Mouse (Mus musculus): Measurements from ENCODE around the gene Nit1.
"Not testable (repeated sequence)": the region's sequence is repeated elsewhere in the genome, so short reads cannot be mapped to it uniquely, and the experiment has no call there.

Gene Nit1

DNA sequence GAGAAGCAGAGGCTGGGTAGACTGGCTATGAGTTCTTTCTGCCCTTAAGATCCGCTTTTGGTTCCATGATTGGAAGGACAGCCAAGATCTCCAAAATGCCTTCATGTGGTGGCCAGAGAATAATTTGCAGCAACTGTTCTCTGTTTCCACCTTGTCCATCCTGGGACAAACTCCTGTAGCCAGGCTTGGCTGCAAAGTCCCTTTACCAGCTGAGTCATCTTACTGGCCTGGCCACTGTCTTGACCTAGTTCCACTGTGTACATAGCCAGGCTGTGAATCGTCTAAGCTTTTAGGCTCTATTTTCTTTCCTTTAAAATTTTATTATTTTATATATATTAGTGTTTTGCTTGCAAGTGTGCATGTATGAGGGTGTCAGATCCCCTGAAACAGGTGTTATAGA, 3.8 kb upstream of the Nit1 start:
- DNase-seq (ENCODE audit: low spot score in 2 of 2) = no peak

- no peak for DNase-seq (ENCODE audit: low spot score in 2 of 2)
Measured at GRCm38 (mm10) chr1:171348665-171349064, 3.2 kb upstream of the Nit1 start.

DNA sequence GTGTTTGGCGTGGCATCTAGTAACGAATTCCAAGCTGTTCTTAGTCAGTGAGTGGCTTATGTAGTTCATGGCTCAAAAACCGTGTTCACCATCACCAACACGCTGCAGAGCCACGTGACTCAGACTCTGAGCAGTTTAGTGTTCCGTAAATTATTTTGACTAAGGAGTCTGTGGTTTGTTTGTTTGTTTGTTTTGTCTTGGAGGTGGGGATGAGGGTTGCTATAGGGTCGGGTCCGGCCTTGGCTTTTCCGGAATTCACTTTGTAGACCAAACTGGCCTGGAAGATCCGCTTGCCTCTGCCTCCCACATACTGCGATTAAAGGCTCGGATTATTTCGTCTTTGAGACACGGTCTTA, 627 bp upstream of the Nit1 start:
- no peak for DNase-seq (ENCODE audit: low spot score in 2 of 2)

- no peak for DNase-seq (ENCODE audit: low spot score in 2 of 2)
Measured at GRCm38 (mm10) chr1:171344715-171345114, 731 bp downstream of the Nit1 start.

- DNase-seq (ENCODE audit: low spot score in 2 of 2) = no peak
Measured at GRCm38 (mm10) chr1:171343922-171344677, 1.3 kb downstream of the Nit1 start.

DNA sequence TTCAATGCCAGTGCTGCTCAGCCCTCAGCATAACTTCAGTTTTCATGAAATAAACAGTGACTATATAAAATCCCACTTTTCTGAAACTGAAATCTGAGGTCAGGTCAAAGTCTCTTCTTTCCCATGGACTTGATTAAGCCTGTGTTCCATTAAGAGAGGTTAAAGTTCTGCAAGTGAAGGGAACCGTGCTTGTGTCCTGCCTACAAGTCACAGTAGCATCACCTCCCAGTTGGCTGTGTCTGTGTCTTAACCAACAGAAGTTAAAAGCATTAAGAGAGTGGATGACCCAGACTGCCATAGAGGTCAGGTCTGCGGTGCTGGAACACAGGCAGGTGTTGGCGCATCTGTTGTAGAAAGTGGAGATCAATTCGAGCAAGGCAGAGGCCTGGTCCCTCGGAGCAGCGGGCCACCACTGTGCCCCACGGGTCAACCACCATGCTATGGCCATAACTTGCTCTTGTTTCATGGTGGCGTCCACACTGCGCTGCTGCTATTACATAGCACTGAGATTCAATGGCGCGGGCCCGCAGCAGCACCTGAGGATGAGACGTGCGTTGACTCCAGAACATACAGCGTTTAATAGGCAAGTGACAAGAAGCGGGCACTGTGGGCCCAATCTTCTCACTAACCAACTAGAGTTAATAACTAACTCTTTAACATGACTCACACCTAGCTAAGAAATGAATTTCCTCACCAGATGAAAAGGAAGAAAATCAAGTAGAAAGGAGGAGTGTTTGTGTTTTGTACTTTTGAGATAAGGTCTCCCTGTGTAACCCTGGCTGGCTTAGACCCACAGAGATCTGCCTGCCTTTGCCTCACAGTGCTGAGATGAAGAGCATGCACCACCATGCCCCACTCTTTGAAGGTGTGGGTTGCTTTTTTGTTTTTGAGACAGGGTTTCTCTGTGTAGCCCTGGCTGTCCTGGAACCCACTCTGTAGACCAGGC, 2.9 kb downstream of the Nit1 start:
- DNase-seq (ENCODE audit: low spot score in 2 of 2) = no peak

DNA sequence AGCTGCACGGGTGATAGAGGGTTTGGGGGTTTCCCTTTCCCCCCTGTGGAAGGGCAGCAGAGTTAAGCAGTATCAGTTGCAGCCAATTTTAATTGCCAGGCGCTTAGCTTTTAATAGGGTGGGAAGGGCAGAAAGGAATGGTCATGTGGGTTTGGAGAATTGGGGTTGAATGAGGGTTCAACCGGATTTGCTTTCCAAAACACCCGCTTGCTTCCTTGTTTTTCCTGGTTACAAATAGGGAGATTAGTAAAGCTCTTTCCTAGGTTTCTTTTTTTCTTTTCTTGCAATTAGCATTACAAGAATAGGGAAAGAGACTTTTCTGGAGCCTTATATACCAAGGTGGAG, 15.3 kb downstream of the Nit1 start:
- no peak for DNase-seq (ENCODE audit: low spot score in 2 of 2)

DNA sequence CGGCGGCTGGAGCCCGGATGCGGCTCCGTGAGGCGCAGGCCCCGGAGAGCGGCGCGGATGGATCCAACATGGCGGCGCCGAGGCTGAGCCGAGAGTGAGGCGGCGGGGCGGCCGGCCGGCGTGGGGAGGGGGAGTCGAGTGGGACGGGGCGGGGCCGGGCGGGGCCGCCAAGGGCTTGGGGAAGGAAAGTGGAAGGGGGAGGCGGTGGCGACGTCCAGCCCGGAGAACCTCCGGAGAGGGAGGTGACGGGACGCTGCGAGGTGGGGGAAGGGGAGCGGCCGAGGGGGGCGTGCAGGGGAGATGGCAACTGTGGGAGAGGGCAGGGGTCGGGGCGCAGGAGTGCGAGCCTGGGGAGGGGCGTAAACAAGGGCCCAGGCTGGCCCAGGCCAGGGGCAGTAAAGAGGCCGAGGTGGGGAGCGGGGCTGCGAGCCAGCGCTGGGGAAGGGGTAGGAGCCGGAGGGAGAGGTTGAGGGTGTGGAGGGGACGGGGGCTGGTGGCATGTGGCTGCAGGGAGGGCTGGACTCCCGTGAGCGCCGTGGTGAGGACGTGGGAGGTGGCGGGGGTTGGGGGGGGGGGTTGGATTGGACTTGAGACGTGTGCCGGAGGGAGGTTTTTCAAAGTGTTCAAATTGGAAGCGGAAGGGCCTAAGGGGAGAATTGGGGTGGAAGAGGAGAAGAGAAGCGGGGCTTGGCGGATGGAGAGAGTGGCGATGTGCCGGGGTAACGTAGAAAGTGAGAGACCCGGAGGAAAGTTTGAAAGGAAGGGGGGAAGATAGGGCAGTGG, 15.8 kb downstream of the Nit1 start:
- no peak for DNase-seq (ENCODE audit: low spot score in 2 of 2)

- peak; percentile 86 for DNase-seq (ENCODE audit: low spot score in 2 of 2)
Measured at GRCm38 (mm10) chr1:171328839-171329432, 16.5 kb downstream of the Nit1 start, which contains the start of gene Dedd. Gene Dedd (plus strand): TSS chr1:171329145.

DNA sequence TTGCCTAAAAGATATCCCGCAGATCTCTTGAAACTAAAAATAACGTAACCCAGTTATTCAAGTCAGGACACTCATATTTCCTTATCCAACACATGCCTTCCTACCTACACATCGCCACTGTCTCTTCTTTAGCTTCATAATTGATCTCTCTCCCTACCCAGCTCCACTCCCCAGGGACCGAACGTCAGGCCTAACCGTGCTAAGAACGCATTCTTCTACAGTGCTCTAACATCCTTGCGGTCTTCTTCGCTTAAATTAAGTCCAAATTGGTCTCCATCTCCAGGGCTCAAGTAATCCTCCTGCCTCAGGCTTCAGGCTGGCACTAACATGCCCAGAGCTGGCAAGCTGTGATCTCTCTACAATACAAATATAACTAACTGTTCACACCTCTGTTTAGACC, 17.2 kb downstream of the Nit1 start:
- DNase-seq (ENCODE audit: low spot score in 2 of 2) = no peak

GRCm38 (mm10) chr1:171326588-171326987, 18.9 kb downstream of the Nit1 start:
- not testable (repeated sequence) for DNase-seq (ENCODE audit: low spot score in 2 of 2)

GRCm38 (mm10) chr1:171325571-171325970, 19.9 kb downstream of the Nit1 start:
- DNase-seq (ENCODE audit: low spot score in 2 of 2) = no peak

GRCm38 (mm10) chr1:171322012-171322411, 23.4 kb downstream of the Nit1 start:
- no peak for DNase-seq (ENCODE audit: low spot score in 2 of 2)

- DNase-seq (ENCODE audit: low spot score in 2 of 2) = no peak
Measured at GRCm38 (mm10) chr1:171321415-171321814, 24.0 kb downstream of the Nit1 start.

DNA sequence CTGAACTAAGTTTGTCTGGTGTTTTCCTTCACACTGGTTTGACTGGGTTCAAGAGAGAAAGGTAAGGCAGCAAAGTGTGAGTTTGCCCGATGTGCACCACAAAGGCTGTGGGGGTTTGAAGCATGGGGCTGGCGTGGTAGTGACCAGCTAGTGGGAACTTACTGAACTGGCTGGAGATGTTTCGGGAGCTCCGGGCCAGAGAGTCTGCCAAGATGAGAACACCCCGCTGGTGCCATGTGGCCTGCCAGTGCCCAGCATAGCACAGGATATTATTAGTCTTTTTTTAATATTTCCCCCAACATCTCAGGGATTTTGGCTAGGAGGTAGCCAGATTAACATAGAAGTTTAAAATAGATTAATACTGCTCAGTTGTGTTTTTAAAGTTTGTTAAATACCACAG, 25.3 kb downstream of the Nit1 start:
- DNase-seq (ENCODE audit: low spot score in 2 of 2) = no peak

DNA sequence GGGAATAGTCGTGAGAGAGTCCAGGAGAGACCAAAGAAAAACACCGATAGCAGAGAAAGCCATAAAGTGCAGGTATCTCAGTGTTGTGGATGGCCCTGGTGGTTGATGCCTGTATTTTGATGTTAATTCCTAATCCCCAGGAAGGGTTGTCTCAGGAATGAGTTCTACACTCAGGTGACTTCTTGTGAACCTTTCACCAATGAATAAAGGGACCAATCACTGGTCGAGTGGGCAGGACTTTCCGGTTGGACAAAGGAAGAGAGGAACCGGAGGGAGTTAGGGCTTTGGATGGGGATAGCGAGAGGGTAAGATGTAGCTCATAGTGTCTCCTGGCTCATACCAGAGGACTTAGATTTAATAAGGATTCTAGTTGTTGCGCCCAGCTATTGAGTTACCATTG, 25.7 kb downstream of the Nit1 start:
- no peak for DNase-seq (ENCODE audit: low spot score in 2 of 2)

GRCm38 (mm10) chr1:171309321-171309720, 36.1 kb downstream of the Nit1 start:
- no peak for DNase-seq (ENCODE audit: low spot score in 2 of 2)

DNA sequence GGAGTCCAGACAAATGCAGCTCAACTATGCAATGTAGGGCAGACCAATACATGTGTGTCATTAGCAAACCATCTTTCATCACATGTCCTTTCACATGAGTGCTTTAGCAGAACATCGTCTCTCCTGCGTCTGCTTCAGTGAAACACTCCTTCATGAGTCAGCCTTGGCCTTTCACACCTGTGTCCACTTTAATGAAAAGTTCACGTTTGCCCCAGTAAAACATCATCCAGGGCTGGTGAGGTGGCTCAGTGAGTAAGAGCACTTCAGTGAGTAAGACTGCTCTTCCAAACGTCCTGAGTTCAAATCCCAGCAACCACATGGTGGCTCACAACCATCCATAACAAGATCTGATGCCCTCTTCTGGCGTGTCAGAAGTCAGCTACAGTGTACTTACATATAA, 39.3 kb downstream of the Nit1 start:
- DNase-seq (ENCODE audit: low spot score in 2 of 2) = not testable (repeated sequence)

DNA sequence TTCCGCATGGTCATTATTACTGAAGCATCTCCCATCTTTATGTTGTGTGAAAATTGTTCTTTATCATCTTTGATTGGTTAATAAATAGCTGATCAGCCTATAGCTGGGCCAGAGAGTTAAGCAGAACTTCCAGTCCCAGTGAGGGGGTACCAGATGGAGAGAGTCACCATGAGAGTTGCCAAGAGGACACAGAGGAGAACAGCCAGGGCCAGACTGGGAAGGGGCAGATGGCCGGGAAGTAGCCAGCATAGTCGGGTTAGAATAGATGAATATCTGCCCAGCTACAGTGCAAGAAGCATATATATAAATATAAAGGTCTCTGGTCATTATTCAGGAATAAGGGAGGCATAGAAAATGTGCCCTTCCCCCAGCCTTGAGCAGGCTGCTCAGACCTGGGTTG, 47.2 kb downstream of the Nit1 start:
- no peak for DNase-seq (ENCODE audit: low spot score in 2 of 2)

DNA sequence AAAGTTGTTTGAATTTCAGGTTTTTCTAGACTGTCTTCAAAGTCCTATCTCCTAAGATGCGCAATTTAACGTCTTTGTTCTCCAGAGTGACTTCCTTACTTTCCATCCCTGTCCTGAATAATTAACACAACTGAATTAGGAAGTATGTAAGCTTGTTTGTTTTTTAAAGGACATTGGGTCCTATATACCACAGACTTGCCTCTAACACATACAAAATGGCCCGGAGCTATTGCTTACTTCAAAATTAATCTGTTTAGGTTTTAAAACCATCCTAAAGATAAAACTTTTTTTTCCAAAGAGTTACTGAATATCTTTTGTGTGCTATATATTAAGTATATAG, 50.4 kb downstream of the Nit1 start:
- no peak for DNase-seq (ENCODE audit: low spot score in 2 of 2)

- DNase-seq (ENCODE audit: low spot score in 2 of 2) = peak; percentile 80 to 82
Measured at GRCm38 (mm10) chr1:171294298-171295062, 51.0 kb downstream of the Nit1 start, which contains the start of gene Ufc1. Gene Ufc1 (minus strand): TSS chr1:171295024.
